Mouse (Mus musculus): ENCODE measurements around the gene Gls. TPM values are rescaled to one million over a fixed set of nuclear protein-coding genes. Genes with fewer than 3 reads are reported as not detected.

Gene Gls
- polyA plus RNA-seq, 1 experiment from 2014 or later = 21.4 TPM

DNA sequence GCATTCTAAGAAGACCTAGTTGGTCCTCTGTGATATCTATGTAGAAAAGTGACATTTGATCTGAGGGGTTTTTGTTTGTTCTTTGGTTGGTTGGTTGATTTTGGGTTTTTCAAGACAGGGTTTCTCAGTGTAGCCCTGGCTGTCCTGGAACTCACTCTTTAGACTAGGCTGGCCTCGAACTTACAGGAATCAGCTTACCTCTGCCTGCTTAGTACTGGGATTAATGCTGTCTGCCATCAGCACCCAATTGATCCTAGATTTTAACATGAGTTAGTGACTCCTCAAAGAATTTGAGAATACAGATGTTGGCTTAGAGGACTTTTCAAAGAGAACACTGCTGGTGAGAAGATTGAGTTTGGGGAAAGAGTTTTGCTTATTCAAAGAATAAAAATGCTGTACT lies 115.3 kb downstream of the Gls start:
- Histone ChIP-seq H3K4me2 (no peak overlapping the region), H3K27ac (no peak overlapping the region), H3K9me3 (no peaks in the 10 kb centered on the region), H3K27me3 (peaks cover 2% of the 10 kb centered on the region; the same call in 1 of the 2 replicates), H3K4me1 (peaks cover 13% of the 10 kb centered on the region), H3K36me3 (no peaks in the 10 kb centered on the region), H3K9ac (no peak overlapping the region), H3K4me3 (no peak overlapping the region)
- ATAC-seq (ENCODE audit: insufficient number of reproducible peaks, insufficient read depth, low FRiP score, low TSS enrichment, low read depth) = no peak
- 86% methylated on average over 1 of the region's 1 CpGs for WGBS

DNA sequence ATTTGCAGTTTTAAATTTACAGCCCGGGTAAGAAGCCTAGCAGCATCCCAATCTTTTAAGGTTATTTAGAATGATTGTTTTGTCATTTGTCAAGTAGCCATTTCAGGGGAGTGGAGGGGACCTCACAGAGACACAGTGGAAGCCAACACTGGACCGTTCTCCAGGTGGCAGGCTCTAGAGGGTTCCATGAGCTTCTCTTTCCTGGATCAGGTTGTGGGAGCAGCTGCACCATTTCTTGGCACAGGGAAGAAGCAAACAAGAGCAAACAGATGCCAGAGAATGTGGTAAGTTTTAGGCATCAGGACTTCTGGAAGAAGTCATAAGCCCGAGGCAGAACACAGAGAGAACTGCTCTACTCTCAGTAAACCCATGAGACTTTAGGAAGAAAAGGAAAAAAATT lies 116.6 kb downstream of the Gls start:
- WGBS = 79% methylated on average over 3 of the region's 3 CpGs

DNA sequence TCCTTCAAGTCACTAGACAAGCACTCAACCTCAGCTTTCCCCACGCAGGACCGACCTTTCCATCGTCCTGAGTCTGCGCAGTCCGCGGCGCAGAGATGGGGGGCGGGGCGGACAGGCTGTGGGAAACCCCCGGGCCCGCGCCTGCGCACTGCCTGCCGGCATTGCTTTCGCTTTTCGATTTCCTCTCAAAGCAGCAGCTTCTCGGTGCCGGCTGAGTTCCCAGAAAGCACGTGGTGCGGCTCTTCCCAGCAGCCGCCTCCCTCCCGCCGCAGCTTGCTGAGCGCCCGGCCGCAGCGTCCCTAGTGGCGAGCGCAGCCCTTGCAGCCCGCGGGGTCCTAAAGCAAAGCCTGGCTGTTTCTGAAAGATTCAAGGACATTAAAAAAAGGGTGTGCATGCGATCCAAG lies 119.4 kb downstream of the Gls start:
- peak overlapping the region; percentile 67 for H3K4me2 ChIP-seq
- peak; percentile 92 for ATAC-seq (ENCODE audit: insufficient number of reproducible peaks, insufficient read depth, low FRiP score, low TSS enrichment, low read depth)
- H3K36me3 ChIP-seq = no peaks in the 10 kb centered on the region
- under 1% methylated on average over 32 of the region's 32 CpGs for WGBS
- no peaks in the 10 kb centered on the region for H3K9me3 ChIP-seq
- peak overlapping the region; percentile 84 for H3K27ac ChIP-seq
- peak overlapping the region; percentile 39 for H3K4me3 ChIP-seq
- peak overlapping the region; percentile 77 for H3K9ac ChIP-seq
- peaks cover 5% of the 10 kb centered on the region for H3K4me1 ChIP-seq
- no peaks in the 10 kb centered on the region; the same call in 1 of the 2 replicates for H3K27me3 ChIP-seq

More for the DNA sequence above, 116.6 kb downstream of the Gls start:
- H3K9ac ChIP-seq = no peak overlapping the region
- no peak overlapping the region for H3K27ac ChIP-seq
- no peaks in the 10 kb centered on the region for H3K9me3 ChIP-seq
- no peak for ATAC-seq (ENCODE audit: insufficient number of reproducible peaks, insufficient read depth, low FRiP score, low TSS enrichment, low read depth)
- H3K27me3 ChIP-seq = peaks cover 2% of the 10 kb centered on the region; the same call in 1 of the 2 replicates
- H3K4me1 ChIP-seq = peaks cover 13% of the 10 kb centered on the region
- H3K36me3 ChIP-seq = no peaks in the 10 kb centered on the region
- no peak overlapping the region for H3K4me3 ChIP-seq
- H3K4me2 ChIP-seq = no peak overlapping the region

Other genes with a start within 250 kb of the Gls start
- 1.3 and 1.4 TPM in 2 replicates for gene Stat4, start 246.1 kb downstream of the Gls start, polyA plus RNA-seq (2015; fragmentation: Nextera tagmentation; extraction: Ambion mirVana)
- gene Stat1, start 113.8 kb downstream of the Gls start, polyA plus RNA-seq (2015; fragmentation: Nextera tagmentation; extraction: Ambion mirVana) = 14.9 and 17.6 TPM in 2 replicates

Data from embryonic facial prominence, embryonic 13.5 days (tissue).